Mouse (Mus musculus) leukemia stem cell, adult 10-12 weeks (primary cell): ENCODE results near the gene Mark4. TPM values are rescaled to one million over a fixed set of nuclear protein-coding genes. Genes with fewer than 3 reads are reported as not detected.

ENCODE experiments used
- polyA plus RNA-seq: library from polyadenylated mRNA; stranded (reverse); fragments of >175 nt; gene quantifications from 2 replicates; pipeline ENCODE4 v1.2.3, GENCODE M21; 2012; ENCODE audit warnings: low replicate concordance

The Mark4 gene
- polyA plus RNA-seq: 18.3 and 53.5 TPM in 2 replicates

DNA sequence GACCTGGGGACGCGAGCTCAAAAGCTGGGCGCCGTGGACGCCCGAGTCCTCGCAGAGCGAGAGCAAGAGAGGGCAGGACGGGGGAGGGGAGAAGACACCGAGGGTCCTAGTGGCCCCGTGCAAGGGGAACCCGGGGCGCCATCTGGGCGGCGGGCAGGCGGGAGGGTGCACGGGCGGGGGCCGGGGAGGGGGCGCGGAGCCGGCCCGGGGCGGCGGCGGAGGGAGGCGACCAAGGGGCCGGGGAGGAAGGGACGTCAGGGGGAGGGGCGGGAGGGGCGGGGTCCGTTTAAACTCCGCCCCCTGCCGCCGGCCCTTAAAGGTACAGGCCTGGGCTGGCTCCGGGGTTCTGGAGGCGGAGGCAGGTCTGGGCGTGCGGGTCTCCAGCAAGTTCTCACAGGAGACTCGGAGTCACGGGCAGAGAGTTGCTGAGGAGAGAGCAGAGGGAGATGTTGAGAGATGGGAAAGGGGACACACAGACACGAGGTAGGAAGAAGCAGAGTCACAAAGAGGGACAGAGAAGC lies at the start of gene Mark4:
Mark4 (minus strand) TSS at position 231 of the 521 bp plus-strand sequence.

DNA sequence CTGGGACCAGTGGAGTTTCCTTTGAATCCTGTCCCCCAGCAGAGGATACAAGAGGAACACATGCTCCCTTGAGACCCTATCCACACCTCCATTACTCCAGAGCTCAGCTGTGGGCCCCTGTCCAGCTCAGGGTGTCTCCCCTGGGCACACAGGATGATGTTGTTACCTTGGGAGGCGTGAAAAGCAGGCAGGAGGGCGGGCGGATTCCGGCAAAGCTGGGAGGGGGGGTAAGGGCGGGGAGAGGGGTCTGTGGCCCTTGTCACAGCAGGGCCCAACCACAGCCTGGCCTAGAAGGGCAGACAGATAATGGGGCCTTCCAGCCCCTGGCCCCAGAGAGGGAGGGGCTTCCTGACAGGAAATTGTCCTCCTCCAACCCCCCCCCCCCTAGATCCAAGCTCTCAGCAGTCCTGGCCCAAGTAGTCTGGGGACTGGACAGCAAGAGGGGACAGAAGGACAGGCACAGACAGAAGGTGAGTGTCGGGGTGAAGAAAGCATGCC lies 4.3 kb upstream of the Mark4 start, which contains the start of gene Exoc3l2:
Exoc3l2 (plus strand) TSS at position 448 of the 498 bp plus-strand sequence.

DNA sequence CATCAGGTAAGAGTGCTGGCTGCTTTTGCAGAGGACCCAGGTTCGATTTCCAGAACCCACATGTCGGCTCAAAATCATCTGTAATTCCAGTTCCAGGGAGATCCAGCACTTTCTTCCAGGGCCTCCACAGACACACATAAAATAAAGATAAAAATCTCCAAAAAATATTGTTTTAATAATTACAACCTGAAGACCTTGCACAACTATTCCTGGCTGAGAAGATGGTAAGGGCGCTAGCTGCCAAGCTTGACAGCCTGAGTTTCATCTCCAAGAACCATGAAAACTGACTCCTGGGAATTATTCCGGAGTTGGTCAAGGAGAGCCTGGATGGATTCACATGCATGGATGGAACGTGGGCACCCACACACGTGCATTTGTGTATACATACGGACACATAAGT lies 54.1 kb downstream of the Mark4 start, which contains the start of gene Ckm:
Ckm (plus strand) TSS at position 301 of the 400 bp plus-strand sequence.

DNA sequence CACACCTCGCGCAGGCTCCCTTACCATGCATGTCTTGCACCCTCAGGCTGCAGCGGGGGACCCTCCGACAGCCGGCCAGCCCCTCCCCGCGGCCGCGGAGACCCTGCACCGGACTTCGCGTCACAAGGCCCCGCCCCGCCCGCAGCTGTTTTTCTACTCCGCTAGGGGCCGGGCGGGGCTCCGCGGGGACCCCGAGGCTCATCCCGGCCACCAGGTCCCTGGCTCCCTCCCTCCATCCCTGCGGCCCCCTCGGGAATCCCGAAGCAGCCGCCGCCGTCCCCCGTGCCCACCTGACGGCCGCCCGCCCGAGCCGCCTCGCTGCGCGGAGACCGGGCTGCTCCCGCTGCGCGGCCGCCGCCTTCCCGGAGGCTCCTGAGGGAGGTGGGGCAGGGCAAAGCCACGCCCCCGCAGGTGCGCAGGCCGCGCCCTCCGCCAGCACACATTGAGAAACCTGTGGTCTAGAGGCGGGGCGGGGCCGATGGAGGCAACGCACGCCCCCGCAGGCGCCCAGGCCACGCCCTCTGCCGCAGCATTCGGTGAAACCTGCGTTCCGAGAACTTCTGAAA lies 54.8 kb downstream of the Mark4 start, which contains the start of gene Klc3:
Klc3 (minus strand) TSS at position 374 of the 566 bp plus-strand sequence.

DNA sequence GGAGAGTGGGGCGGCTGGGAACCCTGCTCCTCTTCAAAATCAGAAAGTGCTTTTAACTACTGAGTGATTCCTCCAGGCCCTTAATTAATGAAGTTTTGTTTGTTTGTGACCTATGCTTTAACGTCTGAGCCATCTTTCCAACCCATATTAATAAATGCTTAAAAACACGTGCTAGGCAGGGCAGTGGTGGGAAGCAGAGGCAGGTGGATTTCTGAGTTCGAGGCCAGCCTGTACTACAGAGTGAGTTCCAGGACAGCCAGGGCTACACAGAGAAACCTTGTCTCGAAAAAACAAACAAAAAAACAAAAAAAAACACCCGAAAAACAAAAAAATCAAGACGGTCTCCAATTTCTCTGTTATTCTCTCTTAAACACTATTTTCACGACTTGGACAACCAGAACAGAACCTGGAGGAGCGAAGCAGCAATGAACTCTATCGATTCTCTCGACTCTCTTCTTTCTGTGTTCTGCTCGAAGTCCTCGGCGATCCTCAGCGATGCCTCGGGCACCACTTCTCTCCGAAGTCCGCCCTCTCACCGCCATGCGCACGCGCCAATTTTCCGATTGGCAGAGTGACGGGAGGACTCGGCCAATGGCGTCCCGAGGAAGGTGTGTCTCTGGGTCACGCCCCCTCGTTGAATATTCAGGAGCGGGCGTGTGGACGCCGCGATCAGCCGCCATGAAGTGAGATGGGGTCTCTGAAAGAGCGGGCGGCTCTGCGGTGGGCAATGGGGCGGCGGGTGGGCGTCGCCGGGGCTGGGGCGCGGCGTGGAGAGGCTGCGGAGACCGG lies 77.0 kb downstream of the Mark4 start, which contains the start of gene Ercc2:
Ercc2 (plus strand) TSS at position 634 of the 789 bp plus-strand sequence.

Other genes starting within 250 kb of the Mark4 start
- gene Gpr4, start 246.3 kb downstream of the Mark4 start, polyA plus RNA-seq: 0.88 and 1.3 TPM in 2 replicates
- gene Opa3, start 230.5 kb downstream of the Mark4 start, polyA plus RNA-seq: 10.7 and 15.7 TPM in 2 replicates
- 240 and 739 TPM in 2 replicates for gene Vasp, start 187.0 kb downstream of the Mark4 start, polyA plus RNA-seq
- gene Ppm1n, start 178.8 kb downstream of the Mark4 start, polyA plus RNA-seq: 0.62 and 1.2 TPM in 2 replicates
- gene Rtn2, start 176.2 kb downstream of the Mark4 start, polyA plus RNA-seq: 0.57 and 1.1 TPM in 2 replicates
- gene Fosb, start 148.8 kb downstream of the Mark4 start, polyA plus RNA-seq: 1.1 and 5.9 TPM in 2 replicates
- gene Ercc1, start 114.0 kb downstream of the Mark4 start, polyA plus RNA-seq: 21.3 and 28.9 TPM in 2 replicates
- gene Cd3eap, start 99.3 kb downstream of the Mark4 start, polyA plus RNA-seq: 35.9 and 52.0 TPM in 2 replicates
- gene Ppp1r13l, start 99.1 kb downstream of the Mark4 start, polyA plus RNA-seq: 19.1 and 23.9 TPM in 2 replicates
- 43.1 and 62.1 TPM in 2 replicates for gene Ercc2, start 76.8 kb downstream of the Mark4 start, polyA plus RNA-seq
- gene Klc3, start 54.7 kb downstream of the Mark4 start, polyA plus RNA-seq: 1.8 and 4.2 TPM in 2 replicates
- 0.33 and 0.72 TPM in 2 replicates for gene Ckm, start 54.0 kb downstream of the Mark4 start, polyA plus RNA-seq
- 0.96 and 3.4 TPM in 2 replicates for gene Exoc3l2, start 4.5 kb upstream of the Mark4 start, polyA plus RNA-seq
- gene Bloc1s3, start 49.5 kb upstream of the Mark4 start, polyA plus RNA-seq: 5.1 and 6.1 TPM in 2 replicates
- gene Trappc6a, start 49.6 kb upstream of the Mark4 start, polyA plus RNA-seq: 53.1 and 54.0 TPM in 2 replicates
- gene Nkpd1, start 59.0 kb upstream of the Mark4 start, polyA plus RNA-seq: 0.13 and 0.14 TPM in 2 replicates
- gene Ppp1r37, start 104.3 kb upstream of the Mark4 start, polyA plus RNA-seq: 143 and 152 TPM in 2 replicates
- 10.0 and 11.1 TPM in 2 replicates for gene Zfp296, start 118.5 kb upstream of the Mark4 start, polyA plus RNA-seq
- gene Gemin7, start 118.8 kb upstream of the Mark4 start, polyA plus RNA-seq: 22.7 and 43.0 TPM in 2 replicates
- 117 and 363 TPM in 2 replicates for gene Clasrp, start 145.7 kb upstream of the Mark4 start, polyA plus RNA-seq
- 13.7 and 26.5 TPM in 2 replicates for gene Relb, start 170.6 kb upstream of the Mark4 start, polyA plus RNA-seq
- 187 and 280 TPM in 2 replicates for gene Clptm1, start 206.2 kb upstream of the Mark4 start, polyA plus RNA-seq
- not detected in 2 replicates for gene Apoc2, start 219.1 kb upstream of the Mark4 start, polyA plus RNA-seq
- not detected in 2 replicates for gene Gm44805, start 222.6 kb upstream of the Mark4 start, polyA plus RNA-seq
- gene Apoc4, start 222.7 kb upstream of the Mark4 start, polyA plus RNA-seq: not detected in 2 replicates
- gene Apoc1, start 233.8 kb upstream of the Mark4 start, polyA plus RNA-seq: 0.99 TPM in 1 of 2 replicates, not detected in the other
- gene Apoe, start 240.4 kb upstream of the Mark4 start, polyA plus RNA-seq: 178 and 422 TPM in 2 replicates